Mouse (Mus musculus) forebrain, embryonic 12.5 days (tissue): ENCODE measurements at regions not wholly inside any gene's neighbourhood (a gene's known extent, or its start where the extent isn't known, plus 50 kb on each side); places are given as distances from the start of the nearest gene placed in this dataset.
A peak's percentile ranks its signal among the peaks of the same experiment; 100 is the strongest.

Experiments
- ATAC-seq: fragments of 200-750 bp; cut with Nextera tagmentation; 2 replicates; pipeline ENCODE4 v1.8.0; 2017; ENCODE audit warnings: moderate TSS enrichment; ENCODE audit not compliant: low FRiP score
- H3K27ac ChIP-seq: fragments of 300-500 bp; sonication (generic); 2 replicates; pipeline ENCODE4 v1.5.1; 2016; ENCODE audit warnings: mild to moderate bottlenecking
- H3K27me3 ChIP-seq: fragments of 300-500 bp; sonication (generic); 2 replicates; pipeline ENCODE4 v1.6.1; 2016; ENCODE audit warnings: mild to moderate bottlenecking
- H3K36me3 ChIP-seq: fragments of 300-500 bp; sonication (generic); replicated peaks from 2 replicates; pipeline ENCODE4 v1.6.1; 2016; ENCODE audit warnings: mild to moderate bottlenecking
- H3K4me1 ChIP-seq: fragments of 300-500 bp; sonication (generic); 2 replicates; pipeline ENCODE4 v1.6.1; 2016
- H3K4me2 ChIP-seq: fragments of 300-500 bp; sonication (generic); 2 replicates; pipeline ENCODE4 v1.6.1; 2016; ENCODE audit warnings: mild to moderate bottlenecking, moderate library complexity
- H3K4me3 ChIP-seq: fragments of 300-500 bp; sonication (generic); replicated peaks from 2 replicates; pipeline ENCODE4 v1.5.1; 2016; ENCODE audit warnings: mild to moderate bottlenecking
- H3K9ac ChIP-seq: fragments of 300-500 bp; sonication (generic); 2 replicates; pipeline ENCODE4 v1.6.1; 2016; ENCODE audit warnings: mild to moderate bottlenecking
- H3K9me3 ChIP-seq: fragments of 300-500 bp; sonication (generic); 2 replicates; pipeline ENCODE4 v1.6.1; 2016
- WGBS: fragments of 180-500 bp; shearing (Covaris S2); methylation state at CpG from one replicate; pipeline ENCODE4 v1.1.7; 2016; 5-methylcytosine and 5-hydroxymethylcytosine counted together

GRCm38 (mm10) chr4:12781969-12782904, 610.4 kb upstream of the Fam92a start:
- Histone ChIP-seq H3K36me3 (no peaks in the 10 kb centered on the region), H3K9me3 (no peaks in the 10 kb centered on the region), H3K4me2 (no peak overlapping the region), H3K4me1 (peaks cover 4% of the 10 kb centered on the region; the same call in 1 of the 2 replicates), H3K27me3 (no peaks in the 10 kb centered on the region), H3K27ac (no peak overlapping the region), H3K4me3 (no peak overlapping the region), H3K9ac (no peak overlapping the region)
- ATAC-seq: no peak
- 70% methylated on average over 10 of the region's 10 CpGs for WGBS

GRCm38 (mm10) chr4:12780254-12780653, 608.4 kb upstream of the Fam92a start:
- no peak overlapping the region for H3K9ac ChIP-seq
- no peak overlapping the region for H3K27ac ChIP-seq
- H3K4me2 ChIP-seq: no peak overlapping the region
- no peaks in the 10 kb centered on the region for H3K36me3 ChIP-seq
- no peak for ATAC-seq
- H3K4me1 ChIP-seq: peaks cover 7% of the 10 kb centered on the region
- no peak overlapping the region for H3K4me3 ChIP-seq
- WGBS: 92% methylated on average over 2 of the region's 2 CpGs
- H3K9me3 ChIP-seq: no peaks in the 10 kb centered on the region
- no peaks in the 10 kb centered on the region for H3K27me3 ChIP-seq

GRCm38 (mm10) chr4:12779211-12779610, 607.4 kb upstream of the Fam92a start:
- no peaks in the 10 kb centered on the region for H3K9me3 ChIP-seq
- 82% methylated on average over 1 of the region's 1 CpGs for WGBS
- H3K36me3 ChIP-seq: no peaks in the 10 kb centered on the region
- H3K27ac ChIP-seq: no peak overlapping the region
- H3K4me2 ChIP-seq: no peak overlapping the region
- H3K27me3 ChIP-seq: no peaks in the 10 kb centered on the region
- H3K9ac ChIP-seq: no peak overlapping the region
- no peak for ATAC-seq
- H3K4me1 ChIP-seq: peaks cover 16% of the 10 kb centered on the region
- H3K4me3 ChIP-seq: no peak overlapping the region

GRCm38 (mm10) chr4:12778163-12778562, 606.3 kb upstream of the Fam92a start:
- 81% methylated on average over 2 of the region's 2 CpGs for WGBS
- H3K27me3 ChIP-seq: no peaks in the 10 kb centered on the region

GRCm38 (mm10) chr4:12776217-12776578, 604.4 kb upstream of the Fam92a start:
- H3K4me3 ChIP-seq: no peak overlapping the region
- H3K9me3 ChIP-seq: no peaks in the 10 kb centered on the region
- ATAC-seq: 0 out of 2 replicates have a peak, but pooled peaks have one; percentile 4
- H3K4me1 ChIP-seq: peaks cover 17% of the 10 kb centered on the region
- no peak overlapping the region for H3K4me2 ChIP-seq
- no peaks in the 10 kb centered on the region for H3K27me3 ChIP-seq
- no peaks in the 10 kb centered on the region for H3K36me3 ChIP-seq
- no peak overlapping the region for H3K9ac ChIP-seq
- no peak overlapping the region for H3K27ac ChIP-seq
- whole genome bisulfite sequencing: 77% methylated on average over 2 of the region's 2 CpGs

More at GRCm38 (mm10) chr4:12778163-12778562, 606.3 kb upstream of the Fam92a start:
- H3K36me3 ChIP-seq: no peaks in the 10 kb centered on the region
- H3K9ac ChIP-seq: no peak overlapping the region
- no peak overlapping the region for H3K4me3 ChIP-seq
- peaks cover 22% of the 10 kb centered on the region for H3K4me1 ChIP-seq
- ATAC-seq: no peak
- H3K9me3 ChIP-seq: no peaks in the 10 kb centered on the region
- no peak overlapping the region for H3K27ac ChIP-seq
- H3K4me2 ChIP-seq: no peak overlapping the region

GRCm38 (mm10) chr4:12775524-12776216, 603.9 kb upstream of the Fam92a start:
- Histone ChIP-seq H3K9ac (no peak overlapping the region), H3K4me1 (peaks cover 17% of the 10 kb centered on the region), H3K9me3 (no peaks in the 10 kb centered on the region), H3K4me3 (no peak overlapping the region), H3K36me3 (no peaks in the 10 kb centered on the region), H3K27me3 (no peaks in the 10 kb centered on the region), H3K27ac (0 out of 2 replicates have a peak overlapping the region, but pooled peaks have one; percentile 46), H3K4me2 (no peak overlapping the region)
- no peak for ATAC-seq
- 61% methylated on average over 3 of the region's 3 CpGs for WGBS

GRCm38 (mm10) chr4:12775090-12775489, 603.3 kb upstream of the Fam92a start:
- WGBS: 37% methylated on average over 4 of the region's 4 CpGs
- Histone ChIP-seq H3K9me3 (no peaks in the 10 kb centered on the region), H3K4me3 (no peak overlapping the region), H3K36me3 (no peaks in the 10 kb centered on the region), H3K9ac (no peak overlapping the region), H3K4me2 (no peak overlapping the region), H3K4me1 (peaks cover 20% of the 10 kb centered on the region), H3K27me3 (no peaks in the 10 kb centered on the region), H3K27ac (0 out of 2 replicates have a peak overlapping the region, but pooled peaks have one; percentile 46)
- peak; percentile 58; the same call in 1 of the 2 replicates for ATAC-seq

GRCm38 (mm10) chr4:12774671-12775070, 602.9 kb upstream of the Fam92a start:
- Histone ChIP-seq H3K27ac (no peak overlapping the region), H3K36me3 (no peaks in the 10 kb centered on the region), H3K9me3 (no peaks in the 10 kb centered on the region), H3K4me3 (no peak overlapping the region), H3K4me1 (peaks cover 22% of the 10 kb centered on the region), H3K9ac (no peak overlapping the region), H3K27me3 (no peaks in the 10 kb centered on the region), H3K4me2 (no peak overlapping the region)
- ATAC-seq: no peak
- 52% methylated on average over 5 of the region's 5 CpGs for WGBS

- no peaks in the 10 kb centered on the region for H3K36me3 ChIP-seq
- no peaks in the 10 kb centered on the region for H3K27me3 ChIP-seq
- peaks cover 22% of the 10 kb centered on the region for H3K4me1 ChIP-seq
- no peak overlapping the region for H3K9ac ChIP-seq
- ATAC-seq: no peak
- no peaks in the 10 kb centered on the region for H3K9me3 ChIP-seq
- no peak overlapping the region for H3K4me2 ChIP-seq
- 67% methylated on average over 7 of the region's 7 CpGs for WGBS
- no peak overlapping the region for H3K4me3 ChIP-seq
- no peak overlapping the region for H3K27ac ChIP-seq
These were observed 601.4 kb upstream of the Fam92a start for GRCm38 (mm10) chr4:12773201-12773600.

- H3K27ac ChIP-seq: no peak overlapping the region
- WGBS: 49% methylated on average over 5 of the region's 5 CpGs
- peak; percentile 58; the same call in 1 of the 2 replicates for ATAC-seq
These were observed 598.4 kb upstream of the Fam92a start for GRCm38 (mm10) chr4:12770131-12770780.

GRCm38 (mm10) chr4:12769092-12769491, 597.3 kb upstream of the Fam92a start:
- H3K4me1 ChIP-seq: peaks cover 9% of the 10 kb centered on the region; the same call in 1 of the 2 replicates
- H3K4me3 ChIP-seq: no peak overlapping the region
- H3K27me3 ChIP-seq: no peaks in the 10 kb centered on the region
- H3K9me3 ChIP-seq: no peaks in the 10 kb centered on the region
- no peak overlapping the region for H3K27ac ChIP-seq
- no peaks in the 10 kb centered on the region for H3K36me3 ChIP-seq
- ATAC-seq: no peak
- no peak overlapping the region for H3K4me2 ChIP-seq
- no peak overlapping the region for H3K9ac ChIP-seq

More at GRCm38 (mm10) chr4:12770131-12770780, 598.4 kb upstream of the Fam92a start:
- Histone ChIP-seq H3K9ac (no peak overlapping the region), H3K4me2 (no peak overlapping the region), H3K27me3 (no peaks in the 10 kb centered on the region), H3K4me1 (peaks cover 20% of the 10 kb centered on the region), H3K4me3 (no peak overlapping the region), H3K36me3 (no peaks in the 10 kb centered on the region), H3K9me3 (no peaks in the 10 kb centered on the region)

- no peak overlapping the region for H3K4me2 ChIP-seq
- H3K4me1 ChIP-seq: peaks cover 4% of the 10 kb centered on the region; the same call in 1 of the 2 replicates
- H3K27ac ChIP-seq: no peak overlapping the region
- no peak for ATAC-seq
- H3K9me3 ChIP-seq: no peaks in the 10 kb centered on the region
- WGBS: 87% methylated on average over 1 of the region's 1 CpGs
- H3K36me3 ChIP-seq: no peaks in the 10 kb centered on the region
- H3K27me3 ChIP-seq: no peaks in the 10 kb centered on the region
- H3K9ac ChIP-seq: no peak overlapping the region
- no peak overlapping the region for H3K4me3 ChIP-seq
These were observed 594.9 kb upstream of the Fam92a start for GRCm38 (mm10) chr4:12766763-12767162.
